Mouse (Mus musculus) adrenal gland (tissue): Measurements from ENCODE around the gene Smyd1.

Source experiments
- intact Hi-C: fragments of 180-260 bp; cut with DNase I; formaldehyde crosslinking; loops from one replicate; pipeline ENCODE4 v1.15.1; 2025
- microRNA-seq, 2 experiments: library from miRNA; unstranded; fragments of <30 nt; microRNA quantifications; one replicate each; pipeline ENCODE4; 2019

The Smyd1 gene

GRCm38 (mm10) chr6:71211917-71212316, 110.1 kb downstream of the Smyd1 start:
- intact Hi-C loops: no loop called here

GRCm38 (mm10) chr6:71208691-71209090, 113.3 kb downstream of the Smyd1 start:
- intact Hi-C loops: no loop called here

DNA sequence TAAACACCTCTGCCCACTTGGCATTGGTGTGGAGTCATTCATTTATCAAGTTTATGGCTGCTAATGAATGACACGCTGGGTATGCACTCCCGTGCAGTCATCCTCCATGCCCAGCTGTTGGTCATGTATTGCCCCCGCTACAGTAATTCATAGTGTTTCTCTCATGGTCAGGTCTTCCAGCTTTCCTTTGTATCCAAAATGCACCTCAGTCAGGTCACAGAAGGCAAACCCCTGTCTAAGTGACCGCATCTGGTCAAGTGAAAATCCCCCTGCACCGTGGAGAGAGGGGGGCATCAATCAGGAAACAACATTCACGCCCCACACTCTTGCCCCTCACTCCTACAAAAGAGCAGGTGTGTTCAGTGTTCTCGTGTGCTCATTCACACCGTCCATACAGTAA, 117.9 kb downstream of the Smyd1 start:
- intact Hi-C loops: no loop called here

DNA sequence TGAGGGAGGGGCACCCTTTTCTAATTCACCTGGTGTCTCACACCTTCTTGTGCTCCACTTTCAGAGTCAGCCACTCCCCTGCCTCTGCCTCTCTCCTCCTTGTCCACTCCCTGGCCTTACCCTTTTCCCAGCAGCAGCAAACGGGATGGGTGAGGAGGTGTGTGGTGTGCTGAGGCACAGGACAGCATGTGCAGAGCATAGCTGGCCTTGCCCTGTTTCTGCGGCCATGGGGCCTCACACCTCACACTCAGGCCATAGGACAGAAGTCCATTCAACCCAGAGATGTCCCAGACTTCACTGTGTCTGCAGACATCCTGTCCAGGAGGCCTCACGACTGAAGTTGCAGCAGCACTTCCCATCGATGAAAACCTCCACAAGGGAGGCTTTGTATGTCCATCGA, 118.4 kb downstream of the Smyd1 start:
- intact Hi-C loops: no loop called here

- intact Hi-C loops: no loop called here
These were observed 120.1 kb downstream of the Smyd1 start for GRCm38 (mm10) chr6:71201925-71202324.

- intact Hi-C loops: no loop called here
These were observed 122.4 kb downstream of the Smyd1 start, which contains the start of gene Fabp1 for GRCm38 (mm10) chr6:71199612-71200011. Gene Fabp1 (plus strand): TSS chr6:71199827.

DNA sequence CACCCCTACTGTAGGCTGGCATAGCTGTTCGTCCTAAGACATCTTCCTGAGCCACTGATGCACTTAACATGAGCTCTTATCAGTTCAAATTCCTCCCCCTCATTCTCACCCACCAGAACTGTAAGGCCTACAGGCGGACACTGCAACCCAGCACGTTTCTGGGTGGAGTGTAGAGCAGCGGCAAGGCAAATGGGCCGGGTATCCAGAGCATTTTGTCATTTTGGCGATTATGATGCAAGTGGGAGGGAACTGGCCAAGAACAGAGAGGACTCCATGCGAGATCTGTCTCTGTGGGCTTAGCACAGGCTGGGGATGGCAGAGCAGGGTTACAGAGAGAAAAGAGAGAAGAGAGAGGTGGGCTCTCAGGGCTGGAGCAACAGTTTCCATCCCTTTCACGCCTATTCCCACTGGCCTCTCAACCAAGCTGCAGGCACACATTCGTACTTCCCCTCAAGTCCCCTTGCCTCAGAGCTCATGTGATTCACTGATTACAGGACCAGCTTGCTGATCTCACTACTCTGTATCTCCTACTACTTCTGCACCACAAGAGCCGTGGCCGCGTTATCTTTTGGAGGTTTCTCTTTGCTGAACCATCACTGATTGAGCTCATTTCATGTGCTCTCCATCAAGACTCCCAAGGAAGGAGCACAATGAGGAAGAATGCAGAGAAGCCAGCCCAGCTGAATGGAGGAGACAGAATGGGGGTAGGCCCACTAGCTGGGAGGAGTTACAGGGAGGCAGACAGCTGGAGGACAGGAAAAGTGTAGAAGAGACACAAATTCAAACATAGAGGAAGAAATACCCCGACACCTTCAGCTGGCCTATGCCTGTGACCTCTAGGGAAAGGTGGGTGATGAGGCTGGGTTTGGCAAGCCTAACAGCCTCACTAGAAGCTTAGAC, 124.1 kb downstream of the Smyd1 start:
- intact Hi-C loops: no loop called here

- intact Hi-C loops: no loop called here
These were observed 125.9 kb downstream of the Smyd1 start for GRCm38 (mm10) chr6:71196107-71196506.

DNA sequence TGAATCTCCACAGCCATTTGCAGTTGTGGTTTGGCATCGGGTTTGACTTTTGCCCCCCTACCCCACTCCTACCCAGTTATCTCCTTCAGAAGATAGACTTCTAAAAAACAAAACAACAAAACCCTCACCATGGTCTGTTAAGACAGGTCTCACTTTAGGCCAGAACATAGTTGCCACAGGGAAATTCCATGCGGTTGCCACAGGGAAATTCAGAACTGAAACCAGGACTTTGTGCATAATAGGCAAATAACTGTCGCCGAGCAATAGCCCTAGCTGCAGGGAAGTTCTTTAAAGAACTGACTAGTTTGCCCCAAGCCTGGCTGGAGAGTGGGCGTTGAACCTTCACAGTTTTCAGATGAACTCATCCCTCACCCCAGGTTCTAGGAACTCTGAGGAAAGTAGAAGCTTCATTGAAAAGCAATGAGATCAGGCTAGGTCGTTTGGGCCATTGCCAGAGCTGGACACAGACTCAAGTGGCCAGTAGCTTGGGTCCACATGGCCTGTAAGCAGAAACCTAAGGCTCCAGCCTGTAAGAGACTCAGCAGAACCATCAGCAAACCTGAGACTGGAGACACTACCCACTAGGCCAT, 128.8 kb downstream of the Smyd1 start:
- intact Hi-C loops: no loop called here

DNA sequence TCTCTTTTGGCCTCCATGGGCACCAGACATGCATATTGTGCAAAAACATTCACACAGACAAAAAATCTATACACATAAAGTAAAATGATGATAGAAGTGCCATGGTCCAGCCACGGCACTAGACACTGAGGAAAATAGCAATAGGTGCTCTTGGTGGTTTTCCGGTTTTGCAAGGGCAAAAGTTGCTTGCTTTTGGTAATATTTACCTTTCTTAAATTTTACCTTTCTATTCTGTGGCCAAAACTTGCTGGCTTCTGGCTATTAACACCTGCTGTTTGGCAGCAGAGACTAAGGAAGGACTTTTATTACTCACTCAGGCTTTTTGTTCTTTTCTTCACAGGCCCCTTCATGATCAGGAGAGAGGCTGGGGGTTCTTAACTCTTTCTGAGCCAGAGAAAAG, 131.5 kb downstream of the Smyd1 start:
- intact Hi-C loops: no loop called here

GRCm38 (mm10) chr6:71189578-71189977, 132.5 kb downstream of the Smyd1 start:
- intact Hi-C loops: no loop called here

DNA sequence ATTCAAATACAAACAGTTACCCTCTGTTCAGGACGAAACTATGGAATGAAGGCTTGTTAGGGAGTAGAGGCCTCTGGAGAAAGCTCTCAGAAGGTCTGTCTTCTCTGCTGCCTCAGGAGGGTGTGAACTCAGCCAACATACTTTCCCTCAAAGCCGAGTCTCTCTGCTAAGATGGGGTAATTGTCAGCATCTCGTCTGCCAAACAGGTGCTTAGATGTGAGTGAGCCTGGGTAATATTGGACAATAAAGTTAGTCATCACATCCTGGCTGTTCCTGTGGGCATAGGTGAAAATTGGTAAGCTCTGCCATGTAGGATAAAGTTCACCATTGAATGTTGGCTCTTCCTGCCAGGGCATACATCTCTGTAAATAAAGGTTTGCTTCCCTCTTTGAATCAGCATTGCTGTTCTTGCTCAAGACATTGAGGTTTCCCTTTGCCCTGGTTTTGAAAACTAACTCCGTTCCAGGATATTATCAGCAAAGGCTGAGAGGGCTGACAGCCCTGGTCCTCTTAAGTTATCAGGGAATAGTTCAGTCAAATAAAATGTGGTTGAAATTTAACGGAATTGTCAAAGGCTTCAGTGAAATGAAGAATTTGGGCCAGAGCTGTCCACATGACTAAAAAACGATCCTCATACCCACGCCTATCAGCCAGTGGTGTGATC, 137.0 kb downstream of the Smyd1 start:
- intact Hi-C loops: no loop called here

GRCm38 (mm10) chr6:71180596-71180995, 141.4 kb downstream of the Smyd1 start:
- intact Hi-C loops: no loop called here

GRCm38 (mm10) chr6:71172812-71173580, 149.0 kb downstream of the Smyd1 start:
- intact Hi-C loops: no loop called here

GRCm38 (mm10) chr6:71166551-71167169, 155.4 kb downstream of the Smyd1 start:
- intact Hi-C loops: loop anchor here (5.0 kb wide), 2 partner anchors 236 to 636 kb away; no protein-coding TSS in a partner anchor

- intact Hi-C loops: loop anchor here (5.0 kb wide), 1 partner anchor 108 kb away; the partner anchor contains the start of gene Krcc1
These were observed 157.6 kb downstream of the Smyd1 start for GRCm38 (mm10) chr6:71164394-71164793.

Small RNA genes lying within 50 kb of the gene (microRNA-seq; reads per million reads assigned to microRNA genes)
- 21.3 to 35.4 reads per million in 2 experiments for gene Mir8112
